Comparison of ENCODE assay signal across 8 mouse cellular contexts in the genomic region with DNA sequence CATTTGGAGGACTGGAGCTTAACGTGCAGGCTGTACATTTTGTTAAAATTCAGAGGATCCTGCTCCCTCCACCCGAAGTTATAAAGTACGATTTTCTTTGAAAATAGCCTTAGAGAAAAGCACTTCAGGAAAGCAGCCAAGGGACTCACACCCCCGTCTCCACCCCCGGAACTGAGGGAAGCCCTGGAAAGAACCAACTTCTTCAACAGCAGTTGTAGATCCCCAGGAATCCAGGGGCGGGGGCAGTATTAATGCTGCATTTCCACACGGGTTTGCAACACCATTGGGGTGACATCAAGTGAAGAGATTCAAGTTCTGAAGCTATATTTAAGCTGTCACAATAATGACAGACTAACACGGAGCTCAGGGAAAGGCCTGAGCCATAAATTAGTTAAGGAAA. TPM values are rescaled to one million over a fixed set of nuclear protein-coding genes. Genes with fewer than 3 reads are reported as not detected.
DNase-seq lines count a peak whose midpoint lies in the region; ATAC-seq lines count a peak whose summit lies in the region.

No protein-coding gene starts in this region.

- peak overlapping the region; percentile 80 for H3K4me3 ChIP-seq in midbrain, embryonic 13.5 days (replicated peaks)
- H3K4me3 ChIP-seq in heart, embryonic 10.5 days: no peak overlapping the region; the same call in 1 of the 2 replicates

- no peak overlapping the region for H3K9ac ChIP-seq in midbrain, embryonic 13.5 days (replicated peaks)

- no peaks in the 10 kb centered on the region for H3K36me3 ChIP-seq in midbrain, embryonic 13.5 days
- H3K36me3 ChIP-seq in heart, embryonic 10.5 days: no peaks in the 10 kb centered on the region

- H3K9me3 ChIP-seq in midbrain, embryonic 13.5 days: no peaks in the 10 kb centered on the region
- no peaks in the 10 kb centered on the region for H3K9me3 ChIP-seq in heart, embryonic 10.5 days

- peak; percentile 46 for DNase-seq in cerebellum, adult 11-12 months
- no peak for DNase-seq in cerebellum, postnatal 4 days (ENCODE audit: low spot score in 2 of 2)
- DNase-seq in brain, adult 2 months (ENCODE audit: low read depth, low spot score): peak; percentile 83
- peak; percentile 71 to 78 for DNase-seq in frontal cortex, postnatal 36 days (ENCODE audit: low spot score in 2 of 2)
- DNase-seq in thymus, postnatal 36 days: no peak
- DNase-seq in heart, embryonic 10.5 days (ENCODE audit: low spot score): no peak

- WGBS in midbrain, embryonic 13.5 days: 27% methylated on average over 8 of the region's 8 CpGs
- WGBS in heart, embryonic 10.5 days: 26% methylated on average over 8 of the region's 8 CpGs

- peak overlapping the region; percentile 79 for H3K4me2 ChIP-seq in midbrain, embryonic 13.5 days (replicated peaks)

- H3K27me3 ChIP-seq in midbrain, embryonic 13.5 days: peaks cover 8% of the 10 kb centered on the region
- peaks cover 65% of the 10 kb centered on the region for H3K27me3 ChIP-seq in heart, embryonic 10.5 days (ENCODE audit: insufficient read depth, poor library complexity, severe bottlenecking)

- peaks cover 43% of the 10 kb centered on the region for H3K4me1 ChIP-seq in midbrain, embryonic 13.5 days (replicated peaks)
- peaks cover 28% of the 10 kb centered on the region for H3K4me1 ChIP-seq in heart, embryonic 10.5 days

- H3K27ac ChIP-seq in midbrain, embryonic 13.5 days: peak overlapping the region; percentile 97
- no peak overlapping the region for H3K27ac ChIP-seq in heart, embryonic 10.5 days

- ATAC-seq in midbrain, embryonic 13.5 days: no peak
- ATAC-seq in granulocyte monocyte progenitor cell, adult 5-6 weeks (replicated peaks; ENCODE audit: poor library complexity, severe bottlenecking): no peak

RNA-seq across cellular contexts. Expression of gene Dpysl5, which starts 0.9 kb away (rescaled TPM):
- polyA plus RNA-seq in midbrain, embryonic 13.5 days (2015; fragmentation: Nextera tagmentation; extraction: Ambion mirVana): 195 and 200 TPM in 2 replicates
- total RNA-seq in granulocyte monocyte progenitor cell, adult 5-6 weeks (2014; fragmentation: Nextera tagmentation): not detected in 2 replicates
- total RNA-seq in granulocyte monocyte progenitor cell, adult 5-6 weeks (2017): not detected in 2 replicates
- polyA plus RNA-seq in heart, embryonic 10.5 days (2016; fragmentation: Nextera tagmentation; extraction: Ambion mirVana): 4.0 and 5.6 TPM in 2 replicates

RNA-seq across cellular contexts. Expression of gene Cenpa, which starts 43.9 kb away (rescaled TPM):
- polyA plus RNA-seq in midbrain, embryonic 13.5 days (2015; fragmentation: Nextera tagmentation; extraction: Ambion mirVana): 120 and 122 TPM in 2 replicates
- 78.6 and 110 TPM in 2 replicates for total RNA-seq in granulocyte monocyte progenitor cell, adult 5-6 weeks (2014; fragmentation: Nextera tagmentation)
- 84.8 and 124 TPM in 2 replicates for total RNA-seq in granulocyte monocyte progenitor cell, adult 5-6 weeks (2017)
- polyA plus RNA-seq in heart, embryonic 10.5 days (2016; fragmentation: Nextera tagmentation; extraction: Ambion mirVana): 323 and 372 TPM in 2 replicates

Comparison
In these comparisons a context has a peak if more than half of its experiments do, and no peak if none do; other contexts are left out.
1. DNase-seq: peak in cerebellum, adult 11-12 months (single experiment), brain, adult 2 months (single experiment) and frontal cortex, postnatal 36 days (2 of 2); none in cerebellum, postnatal 4 days (0 of 2), thymus, postnatal 36 days (0 of 2) and heart, embryonic 10.5 days (single experiment).
2. RNA of gene Dpysl5, which starts 0.9 kb away (polyA plus RNA-seq): 195 to 200 TPM in midbrain, embryonic 13.5 days; 4.0 to 5.6 TPM in heart, embryonic 10.5 days; every median in the first group is over 10 times any median in the second.